Mouse (Mus musculus) CH12F3 (cell line): ENCODE data around the gene Tmem179b.

Source experiments
- in situ Hi-C: fragments of 300-500 bp; cut with MboI; formaldehyde crosslinking; loops from 2 replicates; pipeline ENCODE4 v1.14.3; 2020; ENCODE audit warnings: low sequenced_read_pairs

Tmem179b gene

GRCm38 (mm10) chr19:8786008-8786781, 11.9 kb upstream of the Tmem179b start, which contains the start of gene Taf6l:
Taf6l (minus strand) TSS chr19:8786417.
- in situ Hi-C loops: no loop called here

- in situ Hi-C loops: no loop called here
These were observed 719 bp upstream of the Tmem179b start for GRCm38 (mm10) chr19:8774951-8775421.

GRCm38 (mm10) chr19:8773409-8773808, 858 bp downstream of the Tmem179b start:
- in situ Hi-C loops: no loop called here

- in situ Hi-C loops: no loop called here
These were observed 1.3 kb downstream of the Tmem179b start for GRCm38 (mm10) chr19:8772996-8773395.

- in situ Hi-C loops: no loop called here
These were observed 3.5 kb downstream of the Tmem179b start, which contains the start of gene Tmem223 for GRCm38 (mm10) chr19:8770567-8771270. Tmem223 (plus strand) TSS chr19:8770996.

- in situ Hi-C loops: no loop called here
These were observed 8.7 kb downstream of the Tmem179b start for GRCm38 (mm10) chr19:8765562-8765961.

- in situ Hi-C loops: no loop called here
These were observed 11.0 kb downstream of the Tmem179b start for GRCm38 (mm10) chr19:8763276-8763675.

GRCm38 (mm10) chr19:8760757-8761156, 13.5 kb downstream of the Tmem179b start:
- in situ Hi-C loops: no loop called here

GRCm38 (mm10) chr19:8758899-8759298, 15.4 kb downstream of the Tmem179b start:
- in situ Hi-C loops: no loop called here

- in situ Hi-C loops: no loop called here
These were observed 16.7 kb downstream of the Tmem179b start for GRCm38 (mm10) chr19:8757471-8757998.

- in situ Hi-C loops: no loop called here
These were observed 17.5 kb downstream of the Tmem179b start, which contains the start of gene Nxf1 for GRCm38 (mm10) chr19:8756635-8757387. Nxf1 (plus strand) TSS chr19:8757073.

GRCm38 (mm10) chr19:8755652-8756051, 18.6 kb downstream of the Tmem179b start:
- in situ Hi-C loops: no loop called here

- in situ Hi-C loops: no loop called here
These were observed 26.9 kb downstream of the Tmem179b start for GRCm38 (mm10) chr19:8747368-8747767.

GRCm38 (mm10) chr19:8745382-8745781, 28.9 kb downstream of the Tmem179b start:
- in situ Hi-C loops: no loop called here

- in situ Hi-C loops: no loop called here
These were observed 32.1 kb downstream of the Tmem179b start for GRCm38 (mm10) chr19:8742176-8742575.

GRCm38 (mm10) chr19:8741243-8741869, 32.9 kb downstream of the Tmem179b start, which contains the start of gene Stx5a:
Stx5a (plus strand) TSS chr19:8741413.
- in situ Hi-C loops: no loop called here

GRCm38 (mm10) chr19:8740603-8741002, 33.7 kb downstream of the Tmem179b start, which contains the start of gene 1700092M07Rik:
1700092M07Rik (plus strand) TSS chr19:8740718.
- in situ Hi-C loops: no loop called here

- in situ Hi-C loops: no loop called here
These were observed 34.6 kb downstream of the Tmem179b start for GRCm38 (mm10) chr19:8739646-8740045.

GRCm38 (mm10) chr19:8738911-8739310, 35.4 kb downstream of the Tmem179b start:
- in situ Hi-C loops: no loop called here

GRCm38 (mm10) chr19:8736160-8736467, 38.2 kb downstream of the Tmem179b start:
- in situ Hi-C loops: no loop called here
